Mouse (Mus musculus) gastrocnemius, adult 2 months (tissue): ENCODE measurements around the gene 2310033P09Rik. TPM values are rescaled to one million over a fixed set of nuclear protein-coding genes. Genes with fewer than 3 reads are reported as not detected.

ENCODE experiments used
- DNase-seq: peaks from one replicate; pipeline ENCODE4 v3.0.0; 2022
- H3K27ac ChIP-seq: fragments of 200-600 bp; 2 replicates; pipeline ENCODE4 v1.8.1; 2022; ENCODE audit warnings: mild to moderate bottlenecking
- H3K4me3 ChIP-seq: fragments of 200-600 bp; 2 replicates; pipeline ENCODE4 v1.8.1; 2022; ENCODE audit warnings: mild to moderate bottlenecking, moderate library complexity
- CTCF ChIP-seq: fragments of 200-600 bp; IDR thresholded peaks from 2 replicates; pipeline ENCODE4 v1.8.1; 2022; ENCODE audit warnings: antibody characterized with exemption, mild to moderate bottlenecking, moderate library complexity
- intact Hi-C: fragments of 180-260 bp; cut with DNase I; formaldehyde crosslinking; loops from one replicate; pipeline ENCODE4 v1.15.1; 2025
- total RNA-seq, 2 experiments: library from RNA; stranded (reverse); gene quantifications; 2 replicates each; pipeline ENCODE4 v1.2.3; 2021

Gene 2310033P09Rik
- total RNA-seq, 2 experiments from 2014 or later: 2.6 to 3.0 TPM

GRCm38 (mm10) chr11:59241841-59242240 is 33.7 kb downstream of the 2310033P09Rik start:
- H3K27ac ChIP-seq: no peak overlapping the region
- H3K4me3 ChIP-seq: no peak overlapping the region
- intact Hi-C loops: loop anchor here (2.0 kb wide), 1 partner anchor 51 kb away; no protein-coding TSS in a partner anchor
- TF ChIP-seq CTCF: no peak
- no peak for DNase-seq

DNA sequence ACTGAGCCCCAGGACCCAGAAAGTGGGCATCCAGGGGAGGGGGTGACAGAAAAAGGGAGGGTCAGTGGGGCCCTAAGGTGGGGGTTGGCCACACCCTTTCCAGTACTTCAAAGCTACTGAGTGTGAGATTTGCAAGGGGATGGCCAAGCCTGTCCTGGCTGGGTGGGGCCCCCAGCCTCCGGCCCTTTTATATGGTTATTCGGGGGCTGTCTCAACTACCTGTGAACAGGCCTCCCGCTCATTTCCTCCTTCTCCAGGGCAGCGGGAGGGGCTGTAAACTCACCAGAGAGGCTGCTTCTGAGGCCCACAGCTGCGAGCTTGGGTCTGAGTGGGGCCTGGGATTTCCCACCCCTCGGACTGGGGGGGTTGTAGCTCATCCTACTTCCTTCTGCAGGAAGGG is 35.7 kb downstream of the 2310033P09Rik start:
- Histone ChIP-seq H3K4me3 (no peak overlapping the region), H3K27ac (no peak overlapping the region)
- no peak for TF ChIP-seq CTCF
- intact Hi-C loops: no loop called here
- no peak for DNase-seq

DNA sequence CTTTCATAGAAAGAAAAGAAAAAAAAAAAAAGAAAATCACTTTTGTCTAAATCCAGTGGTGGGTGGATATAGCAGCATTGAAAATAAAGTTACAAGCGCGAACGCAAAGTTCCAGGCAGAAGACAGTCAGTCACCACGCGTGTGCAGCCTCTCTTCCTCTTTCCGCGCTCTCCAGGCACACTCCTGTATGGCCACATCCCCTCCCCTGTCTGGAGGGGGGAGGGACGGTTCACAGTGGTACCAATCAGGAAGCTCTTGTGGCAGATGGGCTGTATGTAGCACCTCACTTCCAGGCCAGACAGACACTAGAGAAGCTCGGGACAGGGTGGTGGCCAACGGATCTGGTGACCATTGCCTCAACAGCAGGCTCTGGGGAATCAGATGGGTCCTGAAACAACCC is 40.0 kb downstream of the 2310033P09Rik start:
- intact Hi-C loops: no loop called here
- DNase-seq: no peak
- H3K27ac ChIP-seq: no peak overlapping the region

GRCm38 (mm10) chr11:59259647-59260046 is 51.5 kb downstream of the 2310033P09Rik start:
- Histone ChIP-seq H3K4me3 (no peak overlapping the region), H3K27ac (no peak overlapping the region)
- TF ChIP-seq CTCF: no peak
- intact Hi-C loops: no loop called here
- no peak for DNase-seq

More for the DNA sequence above, 40.0 kb downstream of the 2310033P09Rik start:
- no peak overlapping the region for H3K4me3 ChIP-seq
- no peak for TF ChIP-seq CTCF

Other genes with a start within 250 kb of the 2310033P09Rik start
- 1 to 10 TPM; 7.2 to 7.9 TPM for gene Trim11, start 230.2 kb upstream of the 2310033P09Rik start, total RNA-seq
- gene Obscn, start 71.9 kb upstream of the 2310033P09Rik start, total RNA-seq: 1,000 to 10,000 TPM; 1,792 to 1,942 TPM
- 1 to 10 TPM; 6.7 to 9.3 TPM for gene Iba57, start 44.6 kb upstream of the 2310033P09Rik start, total RNA-seq
- gene Gjc2, start 25.1 kb upstream of the 2310033P09Rik start, total RNA-seq: under 1 TPM; 0.10 to 0.20 TPM
- 10 to 100 TPM; 25.4 to 28.7 TPM for gene Guk1, start 16.1 kb upstream of the 2310033P09Rik start, total RNA-seq
- 10 to 100 TPM; 49.7 to 71.0 TPM for gene Mrpl55, start 5.8 kb upstream of the 2310033P09Rik start, total RNA-seq
- 100 to 1,000 TPM; 226 to 229 TPM for gene Arf1, start 19.9 kb downstream of the 2310033P09Rik start, total RNA-seq
- gene Wnt3a, start 82.4 kb downstream of the 2310033P09Rik start, total RNA-seq: not detected
- gene Wnt9a, start 98.6 kb downstream of the 2310033P09Rik start, total RNA-seq: 1 to 10 TPM; 7.8 to 9.7 TPM
- not detected for gene Prss38, start 167.3 kb downstream of the 2310033P09Rik start, total RNA-seq
- gene Jmjd4, start 241.7 kb downstream of the 2310033P09Rik start, total RNA-seq: 10 to 100 TPM in 1 of 2 experiments, 1 to 10 TPM in 1; 7.2 to 10.2 TPM
- gene Snap47, start 242.9 kb downstream of the 2310033P09Rik start, total RNA-seq: 10 to 100 TPM; 18.6 to 30.4 TPM